Comparison of ENCODE assay signal across 11 mouse cellular contexts in genomic region chr3:153248029-153248428, GRCm38 (mm10).
A peak's percentile ranks its signal among the peaks of the same experiment; 100 is the strongest.
DNase-seq lines count a peak whose midpoint lies in the region; ATAC-seq and TF ChIP-seq lines count a peak whose summit lies in the region.
"Had no signal": no experiment of that assay in that cellular context is flagged by ENCODE, and none has a peak within 500 bp of the region (broad histone marks: within the 10 kb centered on the region; RNA-seq: fewer than 3 reads in every experiment).

No protein-coding gene starts in this region.

- TF ChIP-seq POLR2A in cerebellum, adult 2 months (IDR thresholded peaks at IDR 0.05; ENCODE audit: borderline replicate concordance, insufficient read depth, low read length), result no peak

- no peaks in the 10 kb centered on the region for H3K4me1 ChIP-seq in cerebellum, adult 2 months (ENCODE audit: control insufficient read depth, insufficient read depth, low read length)

- WGBS in cerebellum, adult 2 months, result 53% methylated on average over 4 of the region's 4 CpGs

- no peaks in the 10 kb centered on the region for H3K27me3 ChIP-seq in cerebellum, adult 2 months (ENCODE audit: control insufficient read depth, insufficient read depth, low read length)
- H3K27me3 ChIP-seq: embryonic facial prominence, embryonic 15.5 days had no signal

- no peak overlapping the region for H3K27ac ChIP-seq in cerebellum, adult 2 months (ENCODE audit: insufficient read depth, low read length)
- H3K27ac ChIP-seq: embryonic facial prominence, embryonic 15.5 days had no signal

- DNase-seq in cerebellum, adult 2 months, result no peak
- no peak for DNase-seq in cerebellum, adult 9-11 months
- peak; percentile 35 to 49 for DNase-seq in kidney, postnatal 4 days
- no peak for DNase-seq in kidney, postnatal 10 days
- DNase-seq in right cerebral cortex, postnatal 4 days, result peak; percentile 41
- no peak for DNase-seq in right cerebral cortex, postnatal 10 days (ENCODE audit: low spot score in 2 of 2)
- DNase-seq in thymus, postnatal 10 days (ENCODE audit: low spot score in 2 of 2), result no peak
- DNase-seq: B cell, adult 2 months; kidney, adult 11 months had no signal

- H3K4me3 ChIP-seq in cerebellum, adult 2 months (replicated peaks; ENCODE audit: insufficient read depth, low read depth, low read length), result no peak overlapping the region
- H3K4me3 ChIP-seq: embryonic facial prominence, embryonic 15.5 days had no signal

- peak; percentile 18; the same call in 1 of the 2 replicates for TF ChIP-seq CTCF in cerebellum, adult 2 months (IDR thresholded peaks at IDR 0.05; ENCODE audit: borderline replicate concordance, insufficient read depth, low read depth, low read length)

- ATAC-seq in megakaryocyte progenitor cell, adult 5-6 weeks (replicated peaks; ENCODE audit: poor library complexity), result peak; percentile 58

Comparison
In these comparisons a context has a peak if more than half of its experiments do, and no peak if none do; other contexts are left out.
1. DNase-seq: peak in kidney, postnatal 4 days (2 of 2) and right cerebral cortex, postnatal 4 days (single experiment); none in cerebellum, adult 2 months (0 of 2), cerebellum, adult 9-11 months (single experiment), kidney, postnatal 10 days (single experiment), right cerebral cortex, postnatal 10 days (0 of 2) and thymus, postnatal 10 days (0 of 2).